Mouse (Mus musculus) thymus, postnatal 10 days (tissue): Measurements from ENCODE around the gene Gm28308.

Source experiments
- DNase-seq, 2 experiments: peaks; one replicate each; pipeline ENCODE4 v3.0.0; 2021; ENCODE audit warnings: low spot score in 2 of 2

Gene Gm28308

DNA sequence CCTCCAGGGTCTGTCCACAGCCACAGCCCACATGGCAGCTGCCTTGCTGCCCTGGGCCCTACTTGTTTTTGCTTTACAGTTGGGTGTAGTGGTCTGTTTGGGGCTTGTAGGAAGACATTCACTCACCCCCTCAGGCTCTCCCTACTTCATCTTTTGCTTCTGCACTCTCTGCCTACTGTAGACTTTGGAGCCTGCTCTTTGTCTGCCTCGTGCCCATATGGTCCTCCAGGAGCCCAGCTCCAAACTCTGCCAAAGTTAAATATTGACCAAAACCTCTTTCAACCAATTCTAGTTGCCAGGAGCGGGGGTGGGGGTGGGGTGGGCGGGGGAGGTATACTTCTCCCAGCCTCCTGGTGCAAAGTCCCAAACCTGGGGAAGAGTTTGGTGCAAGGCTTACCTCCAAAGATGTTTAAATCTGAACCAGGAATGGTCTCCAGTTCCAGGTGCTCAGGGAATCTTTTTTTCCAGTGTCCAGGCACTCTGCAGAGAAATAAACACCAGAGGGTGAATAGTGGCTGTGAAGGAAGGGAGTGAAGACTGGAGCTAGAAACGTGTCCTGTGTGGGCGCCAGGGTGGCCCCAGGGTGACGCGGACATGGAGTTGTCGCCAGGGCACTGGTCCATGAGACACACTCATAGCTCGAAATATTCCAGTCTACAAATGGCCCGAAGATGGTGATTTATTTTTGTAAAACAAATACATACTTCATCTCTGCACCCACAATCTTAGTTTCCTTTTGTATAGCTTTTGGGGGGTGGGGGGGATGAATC, 29.6 kb downstream of the Gm28308 start:
- no peak for DNase-seq

DNA sequence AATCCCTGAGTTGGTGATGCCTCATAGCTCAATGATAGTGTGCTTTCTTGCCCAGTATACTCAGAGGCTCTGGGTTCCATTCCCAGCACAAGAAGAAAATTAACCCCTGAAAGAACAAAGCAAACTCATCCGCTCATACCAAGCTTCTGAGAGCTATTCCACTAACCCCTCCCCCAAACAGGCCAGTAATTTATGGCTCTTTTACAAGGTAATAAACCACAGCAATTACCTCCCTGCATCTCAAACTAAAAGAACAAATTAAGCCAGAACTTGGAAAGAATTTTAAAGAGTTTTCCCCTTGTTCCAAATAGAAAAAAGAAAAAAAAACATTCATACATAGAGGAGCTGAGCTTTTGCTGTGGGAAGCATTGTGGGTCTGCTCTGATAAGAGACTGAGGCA, 30.3 kb downstream of the Gm28308 start:
- no peak for DNase-seq

DNA sequence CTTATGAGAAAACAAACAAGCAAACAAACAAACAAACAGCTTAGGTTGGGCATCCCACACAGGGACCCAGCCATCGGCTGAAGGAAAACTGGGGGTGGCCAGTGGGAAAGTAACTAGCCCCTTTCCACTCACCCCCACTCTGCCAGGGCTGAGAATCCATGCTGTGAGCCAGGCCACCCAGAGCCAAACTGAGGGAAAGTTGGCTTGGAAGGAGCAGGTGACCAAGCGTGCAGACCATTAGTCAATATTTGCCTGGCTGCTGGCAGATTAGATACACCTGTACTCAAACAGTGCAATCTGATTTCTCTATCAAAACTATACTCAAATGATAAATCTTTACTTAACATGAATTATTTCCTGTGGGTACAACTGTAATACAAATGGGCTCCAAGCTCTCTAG, 31.1 kb downstream of the Gm28308 start:
- DNase-seq = no peak

DNA sequence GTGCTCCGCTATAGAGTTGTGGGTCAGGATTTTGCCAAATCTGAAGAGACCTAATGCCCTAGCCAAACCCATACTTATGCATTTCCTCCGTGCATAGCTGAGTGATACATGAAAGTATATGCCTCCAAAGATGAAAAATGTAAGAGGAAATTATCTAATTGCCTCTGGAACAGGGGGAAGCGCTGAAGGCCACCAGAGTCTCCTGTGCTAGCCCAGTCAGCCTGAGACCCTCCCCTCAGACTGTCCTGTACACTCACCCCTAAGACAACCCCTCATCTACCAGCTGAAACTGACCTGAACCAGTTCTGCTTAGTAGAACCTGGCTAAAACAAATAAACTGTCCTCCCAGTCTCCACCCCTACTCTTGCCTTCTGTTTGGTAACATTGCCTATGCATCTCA, 32.4 kb downstream of the Gm28308 start:
- DNase-seq = no peak

DNA sequence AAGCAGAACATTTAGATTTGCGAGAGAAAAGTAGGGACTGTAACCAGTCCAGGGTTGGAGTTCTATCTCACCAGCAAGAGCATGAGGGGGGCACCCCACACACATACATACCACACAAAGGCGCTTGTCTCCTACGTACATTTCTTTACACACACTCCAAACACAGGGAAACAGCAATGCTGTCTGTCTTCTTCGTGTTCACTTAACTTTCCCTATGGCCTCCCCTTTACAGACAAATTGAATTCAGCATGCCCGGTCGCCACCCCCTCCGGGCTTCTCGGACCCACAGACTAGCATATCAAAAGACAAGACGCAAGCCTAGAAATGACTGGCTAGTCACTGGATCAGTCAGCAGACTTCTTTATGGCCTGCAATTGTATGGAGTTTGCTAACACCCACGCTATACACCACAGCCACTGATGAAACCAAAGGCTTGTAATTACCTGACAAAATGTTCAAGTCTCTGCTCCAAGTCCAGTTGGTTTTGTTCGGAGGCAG, 32.9 kb downstream of the Gm28308 start:
- no peak for DNase-seq

DNA sequence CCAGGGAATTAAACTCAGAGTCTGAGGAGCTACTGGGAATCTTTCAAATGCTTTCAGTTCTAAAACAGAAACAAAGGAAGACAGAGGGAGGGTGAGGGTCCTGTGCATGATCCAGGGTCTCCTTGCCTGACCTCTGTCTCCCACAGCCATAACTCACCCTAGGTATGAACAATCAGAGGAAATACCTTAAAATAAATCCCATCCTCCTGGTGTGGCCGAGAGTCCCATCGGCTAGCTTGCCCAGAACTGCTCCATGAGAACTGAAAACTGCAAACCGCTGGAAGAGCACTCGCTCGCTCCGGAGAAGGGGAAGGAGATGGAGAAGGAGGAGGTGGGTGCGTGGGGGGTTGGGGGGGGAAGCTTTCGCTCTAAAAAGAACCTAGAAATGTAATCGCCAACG, 33.4 kb downstream of the Gm28308 start:
- no peak for DNase-seq

DNA sequence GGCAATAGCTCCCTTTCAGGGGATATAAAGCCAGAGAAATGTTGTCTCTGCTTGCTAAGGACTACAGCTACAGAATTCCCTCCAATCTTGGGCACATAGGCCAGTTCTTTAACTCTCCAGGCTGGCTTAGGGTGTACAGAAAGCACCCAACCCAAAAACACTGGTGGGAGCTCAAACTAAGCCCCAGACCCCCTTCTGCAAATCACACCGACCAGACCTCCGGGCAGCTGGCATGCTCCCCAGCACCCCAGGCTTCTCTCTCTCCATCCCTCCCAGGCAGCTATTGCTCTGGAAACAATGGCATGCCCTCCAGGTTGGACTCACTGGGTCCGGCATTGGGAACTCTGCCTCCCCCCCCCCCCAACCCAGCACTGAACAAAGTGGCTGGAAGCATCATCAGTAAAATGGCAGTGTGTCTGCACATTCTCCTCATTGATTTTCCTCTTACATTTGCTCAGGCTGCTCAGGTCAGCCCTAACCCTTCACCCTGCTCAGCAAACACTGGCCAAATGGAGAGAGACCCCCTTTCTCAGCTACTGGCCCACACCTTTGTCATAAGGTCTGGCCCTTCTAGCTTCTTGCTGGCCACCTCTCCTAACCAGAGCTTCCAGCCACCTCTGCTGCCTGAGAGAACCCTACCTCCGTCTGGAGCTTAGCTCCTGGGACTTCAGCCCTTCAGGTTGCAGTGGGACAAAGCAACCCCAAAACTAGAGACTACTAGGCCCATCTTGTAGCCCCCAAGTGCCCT, 34.0 kb downstream of the Gm28308 start:
- no peak for DNase-seq

DNA sequence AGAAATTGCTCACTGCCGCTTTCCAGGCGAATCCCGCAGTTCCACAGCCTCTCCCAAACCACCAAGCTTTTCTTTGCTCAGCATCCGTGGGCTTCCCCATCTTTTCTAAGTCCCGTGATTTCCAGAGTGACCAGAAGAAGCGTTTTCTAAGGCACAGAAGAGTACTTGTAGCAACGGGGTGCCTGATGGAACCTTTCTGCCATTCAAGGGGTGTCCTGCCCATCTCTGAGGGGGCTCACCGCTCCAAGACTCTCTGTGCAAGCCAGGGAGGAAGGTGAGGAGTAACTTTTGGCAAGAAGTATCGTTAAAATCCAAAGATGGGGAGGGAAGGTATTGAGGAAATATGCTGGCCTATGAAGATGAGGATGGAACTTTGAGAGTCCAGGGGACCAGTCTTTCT, 35.3 kb downstream of the Gm28308 start:
- DNase-seq = no peak

DNA sequence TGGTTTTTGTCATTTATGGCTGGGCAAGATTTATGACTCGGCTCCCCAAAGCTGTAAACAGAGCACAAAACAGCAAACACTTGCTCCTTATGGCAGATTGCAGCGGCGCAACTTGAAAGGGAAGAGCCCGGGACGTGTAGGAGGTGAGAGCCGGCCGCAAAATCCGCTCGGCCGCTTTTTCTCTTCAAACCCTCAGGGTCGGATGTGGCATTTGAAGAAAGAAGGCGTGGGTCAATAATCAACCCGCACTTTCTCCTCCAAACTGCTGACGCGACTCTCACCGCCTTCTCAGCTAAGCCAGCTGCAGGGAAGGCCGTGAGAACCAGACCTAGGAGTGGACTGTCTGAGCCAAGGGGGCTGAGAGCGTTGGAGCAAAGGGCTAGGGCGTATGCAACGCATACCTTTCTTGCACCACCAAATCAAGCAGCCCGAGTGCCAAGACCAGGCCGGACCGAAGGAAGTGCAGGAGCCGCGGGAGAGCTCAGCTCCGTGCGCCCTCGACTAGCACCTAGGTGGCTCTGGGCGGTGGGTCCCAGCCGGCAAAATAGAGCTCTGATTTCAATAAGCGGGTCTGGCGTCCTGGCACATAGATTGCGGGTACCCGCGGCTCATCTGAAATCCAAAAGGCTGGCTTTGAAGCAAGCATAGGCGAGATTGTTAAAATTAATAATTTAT, 35.9 kb downstream of the Gm28308 start, which contains the start of gene 5730596B20Rik:
Gene 5730596B20Rik (plus strand): TSS at position 438 of the 675 bp plus-strand sequence.
- DNase-seq = no peak

DNA sequence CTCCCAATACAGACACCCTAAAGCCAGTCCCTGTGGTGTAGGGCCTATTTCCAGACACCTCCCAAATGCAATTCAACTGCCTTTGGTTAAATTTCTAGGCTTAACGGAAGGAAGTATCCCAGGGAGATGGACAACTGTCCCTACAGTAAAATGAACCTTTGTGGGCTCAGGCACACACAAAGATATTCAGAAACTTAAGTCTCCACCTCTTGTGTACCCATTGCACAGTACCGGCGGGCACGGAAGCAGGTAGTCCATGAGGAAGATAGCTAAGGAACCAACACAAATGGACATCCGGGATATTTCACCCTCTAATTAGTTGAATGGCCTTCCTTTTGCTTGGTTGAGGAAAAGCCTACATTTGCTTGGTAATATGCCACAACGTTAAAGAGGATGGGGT, 36.7 kb downstream of the Gm28308 start:
- DNase-seq = no peak

DNA sequence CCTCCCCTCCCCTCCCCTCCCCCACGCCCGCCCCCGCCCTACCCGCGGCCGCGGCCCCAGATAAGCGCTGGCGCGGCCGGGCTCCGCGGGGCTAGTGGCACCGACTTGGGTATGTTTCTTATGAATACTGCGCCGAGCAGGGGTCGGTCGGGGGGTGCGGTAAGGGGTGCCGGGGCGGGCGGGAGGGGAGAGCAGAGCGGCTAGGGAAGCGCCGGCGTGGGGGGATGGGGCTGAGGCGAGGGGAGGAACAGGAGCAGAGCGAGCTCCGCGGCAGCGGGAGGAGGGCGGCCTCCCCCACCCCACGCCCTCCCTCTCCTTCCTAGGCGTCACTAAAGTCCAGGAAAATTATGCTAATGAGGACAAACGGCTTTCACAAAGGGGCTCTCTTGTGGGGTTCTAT, 37.3 kb downstream of the Gm28308 start:
- DNase-seq = no peak

DNA sequence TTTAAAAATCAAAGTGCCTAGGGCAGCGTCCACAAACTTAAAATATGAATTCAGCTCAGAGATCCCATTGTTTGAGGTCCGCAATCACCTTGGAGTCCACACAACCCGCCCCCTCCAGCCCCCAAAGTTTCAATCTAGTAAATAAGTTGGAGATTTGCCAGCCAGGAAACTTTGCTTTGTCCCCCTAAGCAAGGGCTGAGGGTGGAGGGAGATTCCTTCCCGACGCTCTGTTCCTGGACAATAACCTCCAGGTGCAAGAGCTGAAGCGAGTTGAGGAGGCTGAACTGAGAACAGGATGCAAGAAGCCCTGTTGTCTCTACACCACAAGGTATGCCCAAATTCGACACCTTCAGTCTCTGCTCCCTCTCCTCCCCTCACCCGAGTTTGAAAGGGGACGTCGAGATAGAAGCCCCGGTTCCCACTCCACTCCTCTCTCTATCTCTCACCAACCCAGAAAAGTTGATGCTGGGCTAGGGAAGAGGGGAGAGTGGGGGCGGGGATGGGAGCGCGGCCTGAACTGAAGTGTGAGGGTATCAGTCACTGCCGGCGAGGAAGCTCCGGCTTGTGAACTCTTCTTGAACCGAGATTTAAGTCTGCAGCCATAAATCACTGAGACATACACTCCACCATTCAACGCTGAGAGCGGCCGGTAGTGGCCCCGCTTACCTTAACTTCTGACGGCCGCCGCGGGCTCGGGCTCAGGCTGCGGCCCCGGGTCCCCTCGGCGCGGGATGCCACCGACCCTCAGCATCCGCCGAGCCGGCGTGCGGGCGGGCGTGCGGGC, 38.0 kb downstream of the Gm28308 start:
- no peak for DNase-seq

DNA sequence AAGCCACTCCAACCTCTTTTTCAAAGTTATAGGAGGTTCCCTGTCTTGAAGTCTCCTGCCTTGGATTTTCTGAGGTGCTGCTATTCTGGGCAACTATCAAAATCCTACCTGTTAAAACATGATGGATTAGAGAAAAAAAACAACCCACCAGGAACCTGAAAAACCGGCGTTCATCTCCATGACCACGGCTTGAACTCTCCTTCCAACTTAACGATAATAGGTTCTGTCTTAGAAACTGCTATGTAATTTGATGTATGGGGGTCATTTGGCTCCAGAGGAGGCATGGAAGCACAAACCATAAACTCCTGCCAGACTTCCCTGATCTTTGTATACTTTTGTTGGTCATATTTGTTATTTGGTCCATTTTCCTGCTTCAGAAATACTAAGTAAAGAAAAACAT, 39.5 kb downstream of the Gm28308 start:
- DNase-seq = no peak

DNA sequence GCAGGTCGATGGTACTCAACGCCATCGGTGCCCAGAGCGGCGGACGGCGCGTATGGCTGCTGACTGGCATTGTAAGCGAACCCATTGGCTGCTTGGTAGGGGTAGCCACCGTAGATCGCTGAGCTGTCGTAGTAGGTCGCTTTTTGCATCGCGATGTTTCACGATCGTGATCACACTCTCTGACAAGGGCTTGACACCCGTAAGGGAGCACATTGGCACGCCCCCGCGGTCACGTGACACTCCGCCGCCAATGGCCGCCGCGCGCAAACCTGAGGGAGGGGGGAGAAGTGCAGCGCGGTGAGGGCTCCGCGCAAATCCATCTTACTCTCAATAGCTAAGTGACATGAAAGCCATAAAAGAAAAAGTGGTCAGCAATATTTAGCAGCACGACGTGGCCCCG, 40.6 kb downstream of the Gm28308 start:
- DNase-seq = no peak

DNA sequence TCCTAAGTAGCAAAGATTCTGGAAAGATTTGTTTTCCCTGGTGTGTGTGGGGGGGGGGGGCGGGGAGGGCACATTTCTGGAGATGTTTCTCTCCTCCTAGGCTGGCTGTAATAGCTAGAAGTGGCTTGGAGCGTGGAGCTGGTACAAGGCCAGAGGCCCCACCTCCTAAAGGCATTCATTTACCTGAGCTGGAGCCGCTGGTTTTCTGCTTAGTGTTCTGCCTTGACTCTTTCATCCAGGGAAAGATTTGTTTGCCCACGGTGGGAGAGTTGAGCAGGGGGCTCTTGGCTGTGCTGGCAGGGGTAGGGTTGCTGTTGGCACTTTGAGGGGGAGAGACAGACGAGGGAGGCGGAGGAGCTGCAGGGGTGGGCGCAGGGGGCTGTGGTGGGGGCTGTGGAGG, 41.2 kb downstream of the Gm28308 start:
- DNase-seq = no peak

DNA sequence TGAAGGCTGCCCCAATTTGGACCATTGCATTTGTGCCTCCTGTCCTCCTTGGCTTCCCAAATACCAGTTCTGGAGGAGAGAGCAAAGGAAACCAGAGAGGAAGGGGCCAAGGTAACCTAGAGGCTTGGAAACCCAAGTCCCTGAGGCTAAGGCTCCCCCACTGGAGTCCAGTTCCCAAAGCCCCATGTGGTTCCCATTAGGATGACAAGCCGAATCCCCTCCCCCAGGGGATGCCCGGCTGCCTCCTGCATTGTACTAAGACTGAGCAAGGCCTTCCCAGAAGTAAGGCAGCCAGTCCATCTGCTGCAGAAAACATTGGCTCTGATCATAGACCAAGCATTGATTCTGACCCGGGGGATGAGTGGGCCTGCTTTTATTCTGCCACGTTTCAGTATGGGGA, 41.8 kb downstream of the Gm28308 start:
- no peak for DNase-seq

DNA sequence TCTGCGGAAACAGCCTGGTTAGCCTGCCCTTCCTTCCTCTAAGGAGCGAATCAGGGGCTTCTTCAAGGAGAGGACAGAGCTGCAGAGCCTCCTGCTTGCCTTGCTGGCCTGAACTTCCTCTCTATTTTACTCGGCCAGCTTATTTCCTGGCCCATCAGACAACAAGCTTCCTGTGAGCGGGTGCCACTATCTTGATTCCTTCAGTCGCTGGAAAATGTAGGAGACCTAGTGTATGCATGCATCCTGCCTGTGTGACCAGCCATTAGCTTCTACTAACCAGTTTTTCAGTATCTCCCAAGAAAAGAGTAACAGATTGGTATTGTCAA, 42.3 kb downstream of the Gm28308 start:
- no peak for DNase-seq

DNA sequence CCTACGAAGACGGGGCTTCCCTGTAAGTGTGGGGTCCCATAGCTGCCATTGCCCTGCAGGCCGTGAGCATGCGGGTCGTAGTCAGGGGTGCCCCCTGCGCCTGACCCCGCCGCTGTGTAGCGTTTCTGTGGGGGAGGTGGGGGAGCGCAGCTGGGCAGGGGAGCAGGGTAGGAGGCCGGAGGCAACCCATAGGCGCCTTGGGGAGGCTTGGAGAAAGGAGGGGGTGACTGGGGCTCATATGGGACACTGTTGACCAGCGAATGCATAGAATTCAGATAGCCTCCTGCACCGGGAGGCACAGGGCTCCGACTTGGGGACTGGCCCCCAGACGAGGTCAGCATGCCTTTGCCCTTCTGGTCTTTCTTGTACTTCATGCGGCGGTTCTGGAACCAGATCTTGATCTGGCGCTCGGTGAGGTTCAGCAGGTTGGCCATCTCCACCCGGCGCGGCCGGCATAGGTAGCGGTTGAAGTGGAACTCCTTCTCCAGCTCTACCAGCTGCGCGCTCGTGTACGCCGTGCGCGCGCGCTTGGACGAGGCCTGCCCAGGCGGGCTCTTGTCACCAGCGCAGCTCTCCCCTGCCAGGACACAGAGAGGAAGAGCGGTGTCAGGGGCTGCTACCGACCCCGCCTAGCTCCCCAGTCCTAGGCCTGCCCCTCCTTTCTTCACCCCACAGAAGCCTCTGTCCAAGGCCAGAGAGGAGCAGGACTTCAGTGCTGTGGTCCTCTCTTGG, 42.8 kb downstream of the Gm28308 start:
- DNase-seq = no peak

DNA sequence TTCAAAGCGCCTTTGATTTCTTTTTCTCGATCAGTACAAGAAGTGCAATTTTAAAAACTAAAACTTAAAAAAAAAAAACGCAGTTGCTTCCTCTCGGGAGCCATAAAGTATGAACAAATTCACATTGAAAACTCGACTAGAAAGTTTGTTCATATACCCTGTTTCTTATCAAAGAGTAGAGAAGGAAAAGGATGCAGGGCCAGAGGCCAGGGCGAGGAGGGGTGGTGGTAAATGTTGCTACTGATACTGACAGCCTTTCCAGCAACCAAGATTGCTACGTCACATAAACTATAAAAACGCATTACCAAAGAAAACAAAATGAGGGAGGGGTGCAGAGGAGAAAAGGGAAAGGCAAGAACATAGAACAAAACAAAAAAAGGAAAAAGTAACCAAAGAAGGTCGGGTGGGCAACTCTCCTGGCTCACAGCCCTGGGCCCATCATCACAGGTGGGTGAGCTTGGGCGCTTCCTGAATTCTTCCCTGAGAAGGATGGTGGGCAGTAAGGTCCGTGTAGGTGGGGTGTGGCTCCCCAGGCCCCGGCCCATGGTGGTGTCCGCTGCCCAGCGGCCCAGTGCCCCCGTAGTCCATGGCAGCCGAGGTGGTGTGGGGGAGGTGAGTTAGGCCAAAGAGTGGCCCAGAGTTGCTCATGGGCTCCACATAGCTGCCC, 43.5 kb downstream of the Gm28308 start:
- DNase-seq = no peak

DNA sequence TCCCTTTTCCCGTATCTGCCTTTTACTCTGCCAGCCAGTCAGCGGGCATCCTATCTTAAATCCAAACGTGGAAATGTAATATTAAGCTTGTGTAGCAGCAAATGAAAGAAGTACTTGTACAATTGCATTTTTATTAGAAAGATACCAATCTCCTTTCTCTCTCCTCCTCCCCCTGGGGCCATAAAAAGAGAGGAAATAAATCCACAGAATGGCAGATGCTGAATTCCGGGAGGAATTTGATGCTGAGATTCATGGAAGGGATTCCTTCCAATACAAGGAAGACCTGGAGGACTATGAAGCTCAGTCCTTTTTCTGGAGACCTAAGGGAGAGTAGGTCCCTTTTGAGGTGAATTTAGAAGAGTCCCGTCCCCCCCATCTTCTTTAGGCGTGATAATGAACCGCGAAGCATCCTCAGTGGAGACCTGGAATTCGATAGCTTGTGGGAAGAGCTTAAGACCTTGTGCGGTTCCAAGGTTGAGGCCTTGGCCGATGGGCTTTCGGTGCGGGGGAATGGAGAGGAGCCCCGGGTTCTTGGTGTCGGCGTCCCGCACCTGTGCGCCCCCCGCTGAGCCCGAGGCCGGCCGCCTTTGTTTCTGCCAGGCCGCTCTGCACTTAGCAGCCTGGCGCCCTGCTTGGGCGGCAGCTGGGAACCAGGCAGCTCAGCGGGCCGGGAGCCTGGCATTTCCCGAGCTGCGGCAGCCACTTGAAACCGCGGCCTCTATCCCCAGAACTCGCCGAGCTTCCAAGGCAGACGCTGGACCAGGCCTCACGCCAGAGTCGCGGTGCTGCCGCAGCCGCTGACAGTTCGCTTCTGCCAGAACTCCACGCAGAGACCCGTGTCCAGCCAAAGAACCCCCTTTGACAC, 44.7 kb downstream of the Gm28308 start:
- DNase-seq = no peak
